Mouse (Mus musculus) MEL (cell line): ENCODE measurements around the gene Fth1.

Source experiments
- BHLHE40 ChIP-seq: IDR thresholded peaks from 2 replicates; pipeline ENCODE4 v1.6.1; 2012; ENCODE audit warnings: low read depth, mild to moderate bottlenecking, inconsistent platforms, low read length, improper control_type of control experiment, borderline replicate concordance
- EP300 ChIP-seq, 2 experiments: IDR thresholded peaks; 2 replicates each; pipeline ENCODE4 v1.6.1; 2011; ENCODE audit warnings: improper control_type of control experiment in 2 of 2, low read length in 2 of 2, low read depth in 1 of 2, mild to moderate bottlenecking in 1 of 2
- POLR2A ChIP-seq, 2 experiments: IDR thresholded peaks; 2 replicates each; pipeline ENCODE4 v1.6.1; 2011 to 2012; ENCODE audit warnings: low read length in 2 of 2, mild to moderate bottlenecking in 2 of 2, control low read depth in 1 of 2, improper control_type of control experiment in 1 of 2, low read depth in 1 of 2, moderate library complexity in 1 of 2; ENCODE audit not compliant: control insufficient read depth in 1 of 2, insufficient read depth in 1 of 2, poor library complexity in 1 of 2
- TCF12 ChIP-seq: IDR thresholded peaks from 2 replicates; pipeline ENCODE4 v1.6.1; 2014; ENCODE audit warnings: low read depth, mild to moderate bottlenecking, inconsistent platforms, low read length, improper control_type of control experiment, moderate library complexity
- USF2 ChIP-seq, 2 experiments: IDR thresholded peaks; 2 replicates each; pipeline ENCODE4 v1.6.1; 2011 to 2012; ENCODE audit warnings: improper control_type of control experiment in 2 of 2, low read length in 2 of 2, borderline replicate concordance in 1 of 2, inconsistent platforms in 1 of 2, low read depth in 1 of 2, mild to moderate bottlenecking in 1 of 2; ENCODE audit not compliant: insufficient read depth in 1 of 2

DNA sequence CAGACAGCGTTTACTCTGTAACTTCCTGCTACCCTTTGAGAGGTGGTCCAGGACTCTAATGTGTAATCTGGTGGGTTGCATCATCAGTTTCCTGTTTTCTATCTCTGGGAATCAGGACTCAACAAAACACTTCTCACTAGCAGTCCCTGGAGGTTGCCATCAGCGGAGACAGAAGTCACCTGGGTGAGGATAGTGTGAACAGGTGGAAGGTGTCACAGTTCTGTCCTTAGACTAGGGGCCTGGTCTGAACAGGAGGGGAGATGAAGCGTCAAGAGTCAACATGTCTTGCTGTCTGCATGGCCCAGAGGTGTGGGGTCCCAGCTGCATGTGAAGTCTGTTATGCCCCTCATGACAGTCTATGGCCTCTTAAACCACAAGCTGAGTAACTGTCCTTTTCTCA, 27.5 kb upstream of the Fth1 start:
- no peak for TF ChIP-seq POLR2A (IDR thresholded peaks at IDR 0.05; ENCODE audit: control insufficient read depth in 1 of 2, insufficient read depth in 1 of 2, low read depth in 1 of 2, low read length in 2 of 2, poor library complexity in 1 of 2)
- TF ChIP-seq USF2 (IDR thresholded peaks at IDR 0.05; ENCODE audit: borderline replicate concordance in 1 of 2, insufficient read depth in 1 of 2, low read depth in 1 of 2, low read length in 2 of 2) = no peak
- TF ChIP-seq TCF12 = no peak
- TF ChIP-seq EP300 (IDR thresholded peaks at IDR 0.05; ENCODE audit: low read depth in 1 of 2, low read length in 2 of 2) = no peak
- no peak for TF ChIP-seq BHLHE40
